Mouse (Mus musculus): ENCODE measurements around the gene Dydc1.
"Not testable (repeated sequence)": the region's sequence is repeated elsewhere in the genome, so short reads cannot be mapped to it uniquely, and the experiment has no call there.

Gene Dydc1

DNA sequence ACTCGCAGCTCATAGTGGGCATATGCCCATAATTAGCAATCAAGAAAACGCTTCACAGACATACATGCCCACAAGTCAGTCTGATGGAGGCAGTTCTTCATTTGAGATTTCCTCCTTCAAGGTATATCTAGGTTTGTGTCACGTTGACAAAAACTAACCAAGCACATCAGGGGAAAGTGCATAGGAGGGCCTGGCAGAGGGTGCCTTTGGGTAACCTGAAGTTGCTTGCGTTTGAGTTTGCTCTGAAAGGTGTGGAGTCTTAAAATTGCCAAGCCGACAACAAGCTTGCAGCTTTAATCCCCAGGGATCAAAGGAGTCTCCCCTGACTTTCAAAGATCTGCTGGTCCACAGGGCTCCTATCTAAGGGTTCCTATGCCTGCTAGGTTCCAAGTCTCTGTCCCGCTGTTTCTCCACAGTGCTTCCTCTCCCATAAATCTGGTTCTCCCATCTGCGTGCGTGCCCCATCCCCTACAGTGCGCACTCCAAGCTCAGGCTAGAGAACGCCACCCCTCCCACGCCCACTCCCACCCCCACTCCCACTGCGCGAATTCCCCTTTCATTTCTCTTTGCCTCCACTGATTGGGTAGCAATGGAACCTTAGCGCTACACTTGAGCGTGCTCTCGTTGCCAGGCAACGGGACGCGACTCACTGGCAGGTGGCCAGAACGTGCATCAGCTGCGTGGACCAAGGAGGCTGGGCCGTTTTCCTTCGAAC lies at the start of gene Dydc1:
Gene Dydc1 (plus strand): TSS at position 683 of the 715 bp plus-strand sequence.
- DNase-seq (ENCODE audit: low read depth): no peak

- no peak for DNase-seq (ENCODE audit: low read depth)
Measured at GRCm38 (mm10) chr14:41025087-41025486, 47.6 kb upstream of the Dydc1 start.

GRCm38 (mm10) chr14:41025594-41026284 lies 47.0 kb upstream of the Dydc1 start:
- peak; percentile 68 for DNase-seq (ENCODE audit: low read depth)

GRCm38 (mm10) chr14:41029303-41029702 lies 43.4 kb upstream of the Dydc1 start:
- DNase-seq (ENCODE audit: low read depth): no peak

- no peak for DNase-seq (ENCODE audit: low read depth)
Measured at GRCm38 (mm10) chr14:41030989-41031513, 41.7 kb upstream of the Dydc1 start.

- peak; percentile 75 for DNase-seq (ENCODE audit: low read depth)
Measured at GRCm38 (mm10) chr14:41033135-41034110, 39.3 kb upstream of the Dydc1 start.

GRCm38 (mm10) chr14:41035146-41035798 lies 37.4 kb upstream of the Dydc1 start:
- peak; percentile 66 for DNase-seq (ENCODE audit: low read depth)

GRCm38 (mm10) chr14:41047402-41047801 lies 25.3 kb upstream of the Dydc1 start:
- DNase-seq (ENCODE audit: low read depth): no peak

- DNase-seq (ENCODE audit: low read depth): no peak
Measured at GRCm38 (mm10) chr14:41050471-41050870, 22.2 kb upstream of the Dydc1 start.

DNA sequence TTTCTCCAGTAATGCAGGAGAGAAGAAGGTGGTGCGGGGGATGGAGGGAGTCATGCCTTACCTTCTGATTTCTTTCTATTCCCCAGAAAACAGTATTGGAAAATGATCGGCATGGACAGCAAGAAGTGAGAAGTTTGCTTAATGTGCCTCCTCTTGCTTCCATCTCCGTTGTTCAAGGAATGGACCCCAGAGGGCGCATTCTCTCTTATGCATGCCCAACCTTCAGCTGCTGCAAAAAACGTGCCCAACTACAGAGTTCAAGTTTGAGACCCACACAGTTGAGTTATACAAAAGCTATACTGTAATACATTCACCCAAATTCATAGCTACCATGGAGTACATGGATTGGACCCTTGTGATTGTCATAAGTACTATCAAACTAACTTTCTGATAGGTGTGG lies 20.2 kb upstream of the Dydc1 start:
- DNase-seq (ENCODE audit: low read depth): no peak

GRCm38 (mm10) chr14:41053190-41053589 lies 19.5 kb upstream of the Dydc1 start:
- not testable (repeated sequence) for DNase-seq (ENCODE audit: low read depth)

GRCm38 (mm10) chr14:41065168-41065567 lies 7.5 kb upstream of the Dydc1 start:
- DNase-seq (ENCODE audit: low read depth): peak; percentile 23

DNA sequence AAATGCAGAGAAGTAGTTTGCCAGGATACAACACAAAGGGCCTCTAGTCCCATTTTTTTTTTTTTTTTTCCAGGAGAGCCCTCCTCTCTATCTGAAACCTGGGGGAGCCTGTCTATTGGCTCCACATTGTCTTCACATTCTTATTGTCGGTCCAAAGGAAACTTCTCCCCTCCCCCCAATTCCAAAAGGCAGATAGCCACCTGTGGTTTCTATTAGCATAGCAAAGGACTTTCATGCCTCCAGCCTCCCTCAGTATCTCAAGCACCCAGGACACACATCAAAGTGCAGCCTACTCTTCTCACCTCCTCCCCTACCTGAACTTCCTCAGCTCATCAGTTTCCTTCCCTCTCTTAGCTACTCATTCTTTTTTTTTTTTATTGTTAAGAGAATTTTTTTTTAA lies 6.3 kb upstream of the Dydc1 start:
- no peak for DNase-seq (ENCODE audit: low read depth)

DNA sequence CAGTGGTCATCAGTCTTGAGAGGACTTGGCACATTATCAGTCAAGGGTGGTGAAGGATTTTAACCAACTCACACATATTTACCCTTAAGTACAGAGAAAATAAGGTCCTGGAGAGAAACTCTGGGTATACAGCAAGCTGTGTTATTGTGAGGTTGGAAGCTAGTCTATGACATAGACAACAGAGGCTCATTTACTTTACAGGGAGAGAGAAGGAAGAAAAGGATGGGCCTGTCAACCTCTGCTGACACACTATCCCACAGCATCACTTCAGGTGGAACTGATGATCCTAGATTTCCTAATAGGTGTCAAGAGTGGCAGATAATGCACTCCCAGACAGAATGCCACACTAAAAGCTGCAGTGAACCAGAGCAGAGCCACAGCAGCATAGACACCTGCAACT lies 3.6 kb upstream of the Dydc1 start, which contains the start of gene Dydc2:
Gene Dydc2 (minus strand): TSS at position 101 of the 400 bp plus-strand sequence.
- DNase-seq (ENCODE audit: low read depth): no peak

DNA sequence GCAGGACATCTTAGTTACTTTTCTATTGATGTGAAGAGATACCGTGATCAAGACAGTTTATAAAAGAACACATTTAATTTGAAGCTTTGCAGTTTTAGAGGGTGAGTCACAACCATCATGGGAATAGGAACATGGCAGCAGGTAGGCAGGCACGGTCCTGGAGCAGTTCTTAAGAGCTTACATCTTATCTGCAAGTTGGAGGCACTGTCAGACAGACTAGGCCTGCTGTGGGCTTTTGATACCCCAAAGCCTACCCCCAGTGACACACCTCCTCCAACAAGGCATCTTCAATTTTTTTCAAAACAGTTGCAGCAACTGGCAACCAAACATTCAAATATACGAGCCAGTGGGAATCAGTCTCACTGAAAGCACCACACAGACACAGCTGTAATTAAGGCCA lies 2.4 kb upstream of the Dydc1 start:
- DNase-seq (ENCODE audit: low read depth): no peak

- no peak for DNase-seq (ENCODE audit: low read depth)
Measured at GRCm38 (mm10) chr14:41072944-41073275, 199 bp downstream of the Dydc1 start.

GRCm38 (mm10) chr14:41082408-41082807 lies 9.7 kb downstream of the Dydc1 start:
- no peak for DNase-seq (ENCODE audit: low read depth)

GRCm38 (mm10) chr14:41087509-41087908 lies 14.8 kb downstream of the Dydc1 start:
- DNase-seq (ENCODE audit: low read depth): no peak

DNA sequence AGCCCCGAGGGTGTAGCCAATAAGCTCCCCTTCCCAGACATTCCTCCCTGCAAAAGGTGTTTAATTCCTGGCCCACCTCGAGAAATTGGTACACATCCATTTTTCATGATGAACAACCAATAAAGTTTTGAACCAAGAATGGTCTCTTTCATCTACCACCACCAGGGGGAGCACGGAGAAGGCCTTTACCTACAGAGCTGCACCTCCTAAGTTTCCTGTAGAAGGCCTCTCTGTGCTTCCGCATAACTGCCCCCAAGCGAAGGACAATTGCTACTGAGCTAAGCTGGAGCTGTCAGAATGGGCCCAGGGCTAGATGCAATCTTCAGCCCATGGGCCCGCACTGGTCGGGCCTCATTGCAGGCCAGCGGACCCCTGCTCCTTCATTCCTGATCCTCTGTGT lies 18.1 kb downstream of the Dydc1 start:
- peak; percentile 23 for DNase-seq (ENCODE audit: low read depth)

DNA sequence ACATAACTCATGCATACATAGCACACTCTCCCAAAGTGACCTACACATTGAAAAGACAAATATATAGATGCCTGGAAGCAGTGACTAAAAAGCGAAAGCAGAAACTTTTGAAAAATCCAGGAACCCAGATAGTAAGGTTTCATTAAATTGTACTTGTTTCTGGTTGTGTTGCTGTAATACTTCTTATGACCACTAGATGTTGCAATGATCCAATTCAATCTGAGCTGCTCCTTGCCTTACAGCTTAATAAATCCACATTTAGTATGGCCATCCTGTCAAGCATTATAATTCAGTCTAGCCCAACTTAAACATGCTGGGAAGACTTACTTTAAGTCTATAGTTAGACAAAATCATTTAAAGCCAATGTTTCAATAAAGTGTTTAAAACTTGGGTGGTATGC lies 21.4 kb downstream of the Dydc1 start:
- no peak for DNase-seq (ENCODE audit: low read depth)

DNA sequence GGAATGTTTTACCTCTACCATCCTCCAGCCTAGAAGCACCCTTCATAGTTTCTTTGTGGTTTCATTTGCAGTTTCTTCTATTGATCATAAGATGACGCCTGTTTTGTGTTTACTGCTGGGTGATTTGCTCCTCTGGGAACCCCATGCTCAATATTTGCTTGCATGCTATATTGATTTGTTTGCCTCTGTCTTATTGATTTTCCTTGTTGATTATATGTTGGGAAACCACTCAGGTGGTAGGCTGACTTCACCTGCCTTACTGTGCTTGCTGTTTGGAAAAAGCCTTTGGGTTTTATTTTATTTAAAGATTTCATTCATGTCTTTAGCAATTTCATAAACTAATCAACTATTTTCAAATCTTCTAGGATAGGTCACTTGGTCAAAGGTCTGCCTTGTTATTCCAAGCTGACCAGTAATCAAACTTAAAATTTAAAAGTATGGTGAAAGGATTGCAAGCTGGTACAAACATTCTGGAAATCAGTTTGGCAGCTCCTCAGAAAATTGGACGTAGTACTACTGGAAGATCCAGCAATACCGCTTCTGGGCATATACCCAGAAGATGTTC lies 23.7 kb downstream of the Dydc1 start:
- DNase-seq (ENCODE audit: low read depth): no peak
